Mouse (Mus musculus): ENCODE data around the gene Git2.

Gene Git2

GRCm38 (mm10) chr5:114686726-114687210, 88.5 kb downstream of the Git2 start:
- no peak for DNase-seq (ENCODE audit: low spot score)

- DNase-seq (ENCODE audit: low spot score) = no peak
These were observed 89.3 kb downstream of the Git2 start for GRCm38 (mm10) chr5:114685986-114686385.

- no peak for DNase-seq (ENCODE audit: low spot score)
These were observed 93.6 kb downstream of the Git2 start for GRCm38 (mm10) chr5:114681717-114682116.

GRCm38 (mm10) chr5:114680676-114681285, 94.5 kb downstream of the Git2 start:
- DNase-seq (ENCODE audit: low spot score) = no peak

GRCm38 (mm10) chr5:114679841-114680591, 95.3 kb downstream of the Git2 start:
- no peak for DNase-seq (ENCODE audit: low spot score)
